Mouse (Mus musculus) embryonic facial prominence, embryonic 15.5 days (tissue): ENCODE measurements around the gene Prdm2. TPM values are rescaled to one million over a fixed set of nuclear protein-coding genes. Genes with fewer than 3 reads are reported as not detected.

Experiments used
- ATAC-seq: fragments of 200-750 bp; cut with Nextera tagmentation; 2 replicates; pipeline ENCODE4 v1.8.0; 2017; ENCODE audit warnings: low read depth, moderate TSS enrichment; ENCODE audit not compliant: insufficient number of reproducible peaks, low FRiP score, low TSS enrichment
- H3K27ac ChIP-seq: fragments of 300-500 bp; sonication (generic); replicated peaks from 2 replicates; pipeline ENCODE4 v1.5.1; 2015; ENCODE audit warnings: mild to moderate bottlenecking, inconsistent platforms
- H3K27me3 ChIP-seq: fragments of 300-500 bp; sonication (generic); 2 replicates; pipeline ENCODE4 v1.6.1; 2015; ENCODE audit warnings: inconsistent platforms
- H3K36me3 ChIP-seq: fragments of 300-500 bp; sonication (generic); 2 replicates; pipeline ENCODE4 v1.6.1; 2015; ENCODE audit warnings: mild to moderate bottlenecking, inconsistent platforms
- H3K4me1 ChIP-seq: fragments of 300-500 bp; sonication (generic); 2 replicates; pipeline ENCODE4 v1.6.1; 2015; ENCODE audit warnings: inconsistent platforms
- H3K4me2 ChIP-seq: fragments of 300-500 bp; sonication (generic); replicated peaks from 2 replicates; pipeline ENCODE4 v1.6.1; 2015; ENCODE audit warnings: mild to moderate bottlenecking, inconsistent platforms
- H3K4me3 ChIP-seq: fragments of 300-500 bp; sonication (generic); replicated peaks from 2 replicates; pipeline ENCODE4 v1.5.1; 2015; ENCODE audit warnings: mild to moderate bottlenecking, inconsistent platforms
- H3K9ac ChIP-seq: fragments of 300-500 bp; sonication (generic); 2 replicates; pipeline ENCODE4 v1.6.1; 2015; ENCODE audit warnings: inconsistent platforms
- H3K9me3 ChIP-seq: fragments of 300-500 bp; sonication (generic); replicated peaks from 2 replicates; pipeline ENCODE4 v1.6.1; 2016; ENCODE audit warnings: inconsistent platforms
- WGBS: fragments of 180-500 bp; shearing (Covaris S2); methylation state at CpG from one replicate; pipeline ENCODE4 v1.1.7; 2015; 5-methylcytosine and 5-hydroxymethylcytosine counted together
- polyA plus RNA-seq: library from polyadenylated mRNA; unstranded; fragments of >200 nt; fragmentation: Nextera tagmentation; extraction: Ambion mirVana; gene quantifications from 2 replicates; pipeline ENCODE4 v1.2.1, GENCODE M21; 2015

The Prdm2 gene
- polyA plus RNA-seq, 1 experiment from 2014 or later = 12.0 TPM

- Histone ChIP-seq H3K9me3 (no peaks in the 10 kb centered on the region), H3K27me3 (no peaks in the 10 kb centered on the region), H3K4me3 (no peak overlapping the region), H3K9ac (no peak overlapping the region), H3K4me2 (no peak overlapping the region), H3K27ac (no peak overlapping the region), H3K4me1 (peaks cover 8% of the 10 kb centered on the region; the same call in 1 of the 2 replicates), H3K36me3 (no peaks in the 10 kb centered on the region)
- ATAC-seq = no peak
- WGBS = 85% methylated on average over 2 of the region's 2 CpGs
Observed at GRCm38 (mm10) chr4:143209997-143210396, 2.8 kb downstream of the Prdm2 start.

- Histone ChIP-seq H3K4me2 (no peak overlapping the region), H3K27ac (no peak overlapping the region), H3K4me3 (no peak overlapping the region), H3K36me3 (no peaks in the 10 kb centered on the region), H3K9me3 (no peaks in the 10 kb centered on the region), H3K27me3 (no peaks in the 10 kb centered on the region), H3K9ac (no peak overlapping the region), H3K4me1 (no peaks in the 10 kb centered on the region)
- no peak for ATAC-seq
- WGBS = 70% methylated on average over 3 of the region's 3 CpGs
Observed at GRCm38 (mm10) chr4:143202653-143203052, 10.1 kb downstream of the Prdm2 start.

GRCm38 (mm10) chr4:143198371-143198770 lies 14.4 kb downstream of the Prdm2 start:
- 80% methylated on average over 3 of the region's 3 CpGs for WGBS
- no peaks in the 10 kb centered on the region for H3K4me1 ChIP-seq
- ATAC-seq = no peak

GRCm38 (mm10) chr4:143197845-143198356 lies 14.9 kb downstream of the Prdm2 start:
- no peaks in the 10 kb centered on the region for H3K36me3 ChIP-seq
- no peak for ATAC-seq
- no peaks in the 10 kb centered on the region for H3K27me3 ChIP-seq
- no peak overlapping the region for H3K9ac ChIP-seq
- WGBS = 79% methylated on average over 5 of the region's 5 CpGs
- H3K4me3 ChIP-seq = no peak overlapping the region
- no peaks in the 10 kb centered on the region for H3K9me3 ChIP-seq
- no peaks in the 10 kb centered on the region for H3K4me1 ChIP-seq
- no peak overlapping the region for H3K27ac ChIP-seq
- no peak overlapping the region for H3K4me2 ChIP-seq

More at GRCm38 (mm10) chr4:143198371-143198770, 14.4 kb downstream of the Prdm2 start:
- H3K4me2 ChIP-seq = no peak overlapping the region
- H3K27ac ChIP-seq = no peak overlapping the region
- no peak overlapping the region for H3K4me3 ChIP-seq
- H3K36me3 ChIP-seq = no peaks in the 10 kb centered on the region
- H3K27me3 ChIP-seq = no peaks in the 10 kb centered on the region
- H3K9me3 ChIP-seq = no peaks in the 10 kb centered on the region
- H3K9ac ChIP-seq = no peak overlapping the region

- no peak for ATAC-seq
- no peak overlapping the region for H3K4me2 ChIP-seq
- 63% methylated on average over 5 of the region's 5 CpGs for WGBS
- H3K27me3 ChIP-seq = no peaks in the 10 kb centered on the region
- H3K36me3 ChIP-seq = no peaks in the 10 kb centered on the region
- H3K4me1 ChIP-seq = 0 out of 2 replicates have a peak, but pooled peaks cover 4% of the 10 kb centered on the region
- H3K9me3 ChIP-seq = no peaks in the 10 kb centered on the region
- no peak overlapping the region for H3K9ac ChIP-seq
- no peak overlapping the region for H3K27ac ChIP-seq
- H3K4me3 ChIP-seq = no peak overlapping the region
Observed at GRCm38 (mm10) chr4:143194328-143194727, 18.5 kb downstream of the Prdm2 start.

GRCm38 (mm10) chr4:143193164-143193563 lies 19.6 kb downstream of the Prdm2 start:
- no peaks in the 10 kb centered on the region for H3K36me3 ChIP-seq
- no peak for ATAC-seq

GRCm38 (mm10) chr4:143191783-143192182 lies 21.0 kb downstream of the Prdm2 start:
- 72% methylated on average over 3 of the region's 3 CpGs for WGBS
- no peaks in the 10 kb centered on the region for H3K9me3 ChIP-seq
- 0 out of 2 replicates have a peak, but pooled peaks cover 4% of the 10 kb centered on the region for H3K4me1 ChIP-seq
- no peak overlapping the region for H3K4me2 ChIP-seq
- no peak overlapping the region for H3K4me3 ChIP-seq
- no peaks in the 10 kb centered on the region for H3K36me3 ChIP-seq
- H3K27ac ChIP-seq = no peak overlapping the region
- no peak for ATAC-seq
- no peaks in the 10 kb centered on the region for H3K27me3 ChIP-seq
- no peak overlapping the region for H3K9ac ChIP-seq

More at GRCm38 (mm10) chr4:143193164-143193563, 19.6 kb downstream of the Prdm2 start:
- Histone ChIP-seq H3K4me3 (no peak overlapping the region), H3K9me3 (no peaks in the 10 kb centered on the region), H3K4me2 (no peak overlapping the region), H3K27me3 (no peaks in the 10 kb centered on the region), H3K9ac (no peak overlapping the region), H3K4me1 (0 out of 2 replicates have a peak, but pooled peaks cover 4% of the 10 kb centered on the region), H3K27ac (no peak overlapping the region)
- 48% methylated on average over 6 of the region's 6 CpGs for WGBS

GRCm38 (mm10) chr4:143190657-143191056 lies 22.1 kb downstream of the Prdm2 start:
- 48% methylated on average over 4 of the region's 4 CpGs for WGBS
- Histone ChIP-seq H3K4me1 (0 out of 2 replicates have a peak, but pooled peaks cover 4% of the 10 kb centered on the region), H3K27ac (no peak overlapping the region), H3K4me2 (no peak overlapping the region), H3K9ac (no peak overlapping the region), H3K27me3 (no peaks in the 10 kb centered on the region), H3K4me3 (no peak overlapping the region), H3K9me3 (no peaks in the 10 kb centered on the region), H3K36me3 (no peaks in the 10 kb centered on the region)
- ATAC-seq = no peak

- H3K4me3 ChIP-seq = no peak overlapping the region
- H3K36me3 ChIP-seq = no peaks in the 10 kb centered on the region
- H3K4me2 ChIP-seq = no peak overlapping the region
- no peaks in the 10 kb centered on the region for H3K27me3 ChIP-seq
- 82% methylated on average over 5 of the region's 5 CpGs for WGBS
- no peak overlapping the region for H3K27ac ChIP-seq
- H3K9me3 ChIP-seq = no peaks in the 10 kb centered on the region
- no peak for ATAC-seq
- H3K4me1 ChIP-seq = 0 out of 2 replicates have a peak, but pooled peaks cover 4% of the 10 kb centered on the region
- no peak overlapping the region for H3K9ac ChIP-seq
Observed at GRCm38 (mm10) chr4:143188571-143189191, 24.1 kb downstream of the Prdm2 start.

GRCm38 (mm10) chr4:143186066-143186465 lies 26.7 kb downstream of the Prdm2 start:
- no peak for ATAC-seq
- no peaks in the 10 kb centered on the region for H3K9me3 ChIP-seq
- no peak overlapping the region for H3K4me2 ChIP-seq
- no peak overlapping the region for H3K27ac ChIP-seq
- no peaks in the 10 kb centered on the region for H3K36me3 ChIP-seq
- H3K27me3 ChIP-seq = no peaks in the 10 kb centered on the region
- 0 out of 2 replicates have a peak, but pooled peaks cover 4% of the 10 kb centered on the region for H3K4me1 ChIP-seq
- no peak overlapping the region for H3K9ac ChIP-seq
- H3K4me3 ChIP-seq = no peak overlapping the region

GRCm38 (mm10) chr4:143185496-143185895 lies 27.3 kb downstream of the Prdm2 start:
- H3K9me3 ChIP-seq = no peaks in the 10 kb centered on the region
- H3K4me3 ChIP-seq = no peak overlapping the region
- no peak overlapping the region for H3K9ac ChIP-seq
- no peak for ATAC-seq
- 0 out of 2 replicates have a peak, but pooled peaks cover under 1% of the 10 kb centered on the region for H3K4me1 ChIP-seq
- WGBS = 77% methylated on average over 9 of the region's 9 CpGs
- H3K27ac ChIP-seq = no peak overlapping the region
- no peaks in the 10 kb centered on the region for H3K27me3 ChIP-seq
- no peak overlapping the region for H3K4me2 ChIP-seq
- no peaks in the 10 kb centered on the region for H3K36me3 ChIP-seq

- H3K4me1 ChIP-seq = no peaks in the 10 kb centered on the region
- no peaks in the 10 kb centered on the region for H3K27me3 ChIP-seq
- H3K4me2 ChIP-seq = no peak overlapping the region
- H3K4me3 ChIP-seq = no peak overlapping the region
- ATAC-seq = no peak
- 0 out of 2 replicates have a peak, but pooled peaks cover 4% of the 10 kb centered on the region for H3K36me3 ChIP-seq
- no peaks in the 10 kb centered on the region for H3K9me3 ChIP-seq
- H3K27ac ChIP-seq = no peak overlapping the region
- 88% methylated on average over 6 of the region's 6 CpGs for WGBS
- no peak overlapping the region for H3K9ac ChIP-seq
Observed at GRCm38 (mm10) chr4:143183141-143183540, 29.7 kb downstream of the Prdm2 start.
